Mouse (Mus musculus) right cerebral cortex, postnatal 25 days (tissue): ENCODE results near the gene Klk1.

Source experiments
- DNase-seq: peaks from one replicate; pipeline ENCODE4 v3.0.0; 2022

Klk1 gene

DNA sequence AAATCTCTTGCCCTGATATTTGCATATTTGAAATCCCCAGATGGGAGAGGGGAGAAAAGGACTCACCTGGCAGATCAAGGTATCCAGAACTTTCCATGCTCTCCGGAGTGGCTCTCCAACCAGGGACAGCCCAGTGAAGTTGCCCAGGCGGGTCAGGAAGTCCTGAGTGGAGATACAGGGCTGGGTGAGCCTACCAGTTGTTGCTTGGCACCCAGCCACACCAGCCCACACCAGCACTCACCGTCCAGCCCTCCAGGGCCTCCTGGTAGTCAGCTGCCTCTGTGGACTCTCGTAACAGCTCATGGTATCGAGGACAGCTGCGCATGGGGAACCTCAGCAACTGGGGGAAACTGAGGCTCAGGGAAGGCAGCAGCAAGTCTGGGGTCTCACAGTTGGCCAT, 29.8 kb downstream of the Klk1 start:
- no peak for DNase-seq

GRCm38 (mm10) chr7:44257278-44257677, 32.1 kb downstream of the Klk1 start, which contains the start of gene Acp4:
TSS of gene Acp4 (minus strand) at chr7:44257378.
- DNase-seq = no peak

DNA sequence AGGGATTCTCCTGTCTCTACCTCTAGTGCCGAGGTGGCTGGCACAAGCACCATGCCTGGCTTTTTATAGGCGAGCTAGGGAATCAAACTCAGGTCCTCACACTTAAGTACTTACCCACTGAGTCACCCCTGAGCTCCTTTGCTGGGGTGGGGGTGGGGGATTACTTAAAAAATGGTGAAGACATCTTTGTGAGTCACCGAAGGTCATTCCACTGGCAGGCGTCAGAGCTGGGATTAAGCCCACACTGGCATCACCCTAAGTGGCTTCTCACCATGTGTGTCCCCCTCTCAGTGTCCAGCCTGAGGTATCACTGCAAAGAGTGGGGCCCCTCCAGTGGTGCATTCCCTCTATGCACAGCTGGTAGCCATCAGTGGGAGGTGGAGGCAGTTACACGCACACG, 35.2 kb downstream of the Klk1 start:
- no peak for DNase-seq

DNA sequence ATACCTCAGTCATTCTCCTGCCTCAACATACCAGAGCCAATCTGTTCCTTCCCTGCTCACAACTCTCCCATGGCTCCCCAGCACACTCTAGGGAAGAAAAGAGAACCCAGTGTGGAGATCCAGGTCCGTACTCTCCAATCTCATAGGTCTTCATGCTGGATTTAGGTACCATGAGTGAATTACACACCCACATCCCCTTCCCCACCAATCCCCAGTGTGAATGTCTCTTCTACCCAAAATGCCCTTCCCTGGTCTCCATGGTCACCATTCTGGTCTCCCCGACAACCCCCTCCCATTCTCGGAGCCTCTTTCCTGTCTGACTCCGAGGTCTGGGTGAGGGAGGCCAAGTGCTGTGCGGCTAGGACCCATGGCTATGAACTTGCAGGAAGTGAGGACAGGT, 36.0 kb downstream of the Klk1 start, which contains the start of gene Gm15517:
Gene Gm15517 (plus strand): TSS at position 301 of the 400 bp plus-strand sequence.
- DNase-seq = no peak

GRCm38 (mm10) chr7:44262791-44263643, 37.9 kb downstream of the Klk1 start:
- peak; percentile 91 for DNase-seq

DNA sequence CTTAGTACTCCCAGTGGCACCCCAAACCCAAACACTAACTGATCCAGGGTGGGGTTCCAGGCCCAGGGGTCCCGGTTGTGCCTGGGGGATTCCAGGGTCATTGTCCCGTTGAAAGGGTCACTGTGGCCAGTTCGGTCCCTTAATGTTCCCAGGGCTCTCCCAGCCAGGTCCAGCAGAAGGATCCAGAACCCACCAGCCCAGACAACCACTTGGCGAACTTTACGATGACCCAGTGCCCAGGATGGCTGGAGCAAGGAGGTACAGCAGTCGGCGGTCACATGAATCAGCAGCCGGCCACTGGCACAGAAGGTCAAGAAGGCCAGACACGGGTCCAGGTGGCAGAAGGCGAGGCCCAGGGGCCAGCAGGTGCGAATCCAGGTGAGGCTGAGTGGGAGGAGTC, 43.0 kb downstream of the Klk1 start:
- DNase-seq = no peak

- no peak for DNase-seq
These were observed 44.2 kb downstream of the Klk1 start for GRCm38 (mm10) chr7:44269397-44269796.

DNA sequence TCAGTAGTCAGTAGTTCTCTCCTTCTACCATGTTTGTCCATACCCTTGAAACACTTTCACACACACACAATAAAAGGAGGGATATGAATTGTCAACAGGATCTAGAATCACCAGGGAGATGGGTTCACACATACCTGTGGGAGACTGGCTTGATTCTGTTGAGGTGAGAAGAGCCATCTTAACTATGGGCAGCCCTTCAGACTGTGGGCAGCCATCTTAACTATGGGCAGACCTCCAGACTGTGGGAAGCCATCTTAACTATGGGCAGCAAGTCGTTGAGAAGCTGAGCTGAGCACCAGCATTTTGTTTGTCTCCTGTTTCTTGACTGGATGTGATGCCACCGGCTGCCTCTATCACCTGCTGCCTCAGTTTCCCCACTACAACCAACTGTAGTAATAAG, 46.1 kb downstream of the Klk1 start:
- DNase-seq = no peak

GRCm38 (mm10) chr7:44272546-44272945, 47.4 kb downstream of the Klk1 start:
- DNase-seq = no peak

- DNase-seq = no peak
These were observed 48.3 kb downstream of the Klk1 start for GRCm38 (mm10) chr7:44273446-44273845.

GRCm38 (mm10) chr7:44274096-44274495, 48.9 kb downstream of the Klk1 start:
- no peak for DNase-seq

DNA sequence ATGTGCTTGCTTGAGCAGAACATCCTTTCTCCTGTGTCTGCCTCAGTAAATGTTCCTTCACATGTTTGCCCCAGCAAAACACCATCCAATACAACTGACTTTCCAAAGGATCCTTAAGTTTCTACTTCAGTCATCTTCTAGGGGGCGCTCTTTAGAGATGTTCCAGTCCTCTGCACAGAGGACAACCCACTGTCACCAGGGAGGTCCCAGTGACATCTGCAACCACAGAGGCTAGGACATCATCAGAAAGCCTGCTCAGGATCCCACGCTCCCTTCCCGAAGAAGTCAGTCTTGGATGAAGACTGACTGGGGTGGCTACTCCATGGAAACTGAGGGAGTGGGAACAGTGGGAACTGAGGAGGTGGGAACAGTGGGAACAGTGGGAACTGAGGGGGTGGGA, 50.4 kb downstream of the Klk1 start:
- no peak for DNase-seq

DNA sequence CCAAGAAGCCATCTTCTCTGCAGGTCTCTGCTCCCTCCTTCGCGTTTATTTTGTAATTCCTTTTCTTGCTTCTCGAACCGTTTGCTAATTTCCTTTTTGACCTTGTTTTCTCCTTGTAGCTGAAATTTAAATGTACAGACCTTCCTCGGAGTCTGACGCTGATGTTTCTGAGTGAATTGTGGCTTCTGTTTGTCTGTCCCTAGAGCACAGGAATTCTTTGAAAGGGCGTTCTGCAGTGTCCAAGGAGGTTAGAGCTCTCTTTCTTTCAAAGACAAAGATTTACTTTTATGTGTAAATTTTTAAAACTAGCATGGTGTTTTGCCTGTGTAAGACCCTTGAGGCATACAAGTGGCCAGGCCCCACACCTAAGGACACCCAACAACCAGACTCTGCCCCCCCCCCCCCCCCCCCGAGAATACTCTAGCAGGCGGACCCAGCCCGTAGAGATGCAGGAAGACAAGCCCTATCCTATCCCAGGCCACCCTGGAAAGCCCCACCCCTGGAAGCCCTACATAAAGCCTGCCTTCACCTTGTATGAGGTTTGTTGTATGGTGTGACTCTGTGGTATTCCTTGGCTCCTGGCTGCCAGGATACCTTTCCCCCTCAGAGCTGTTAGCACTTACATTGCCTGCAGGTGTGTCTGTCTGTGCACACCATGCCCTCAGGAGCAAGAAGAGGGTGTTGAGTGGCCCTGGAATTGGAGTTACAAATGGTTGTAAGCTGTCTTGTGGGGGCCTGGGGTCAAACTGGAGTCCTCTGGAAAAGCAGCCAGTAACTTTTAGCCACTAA, 51.5 kb downstream of the Klk1 start:
- no peak for DNase-seq

GRCm38 (mm10) chr7:44277250-44277622, 52.1 kb downstream of the Klk1 start:
- no peak for DNase-seq
